Mouse (Mus musculus) CH12.LX (cell line): ENCODE results near the gene Cxcr6. TPM values are rescaled to one million over a fixed set of nuclear protein-coding genes. Genes with fewer than 3 reads are reported as not detected.
A peak's percentile ranks its signal among the peaks of the same experiment; 100 is the strongest.
"Not testable (repeated sequence)": the region's sequence is repeated elsewhere in the genome, so short reads cannot be mapped to it uniquely, and the experiment has no call there.

Experiments used
- DNase-seq: peaks from one replicate; pipeline ENCODE4 v3.0.0-alpha.2; 2013; ENCODE audit errors: extremely low read depth
- H3K27ac ChIP-seq: 2 replicates; pipeline ENCODE4 v1.5.1; 2012; ENCODE audit warnings: low read depth, mild to moderate bottlenecking, control low read depth, moderate library complexity; ENCODE audit not compliant: insufficient read depth
- H3K27me3 ChIP-seq: replicated peaks from 2 replicates; pipeline ENCODE3; 2012; ENCODE audit warnings: inconsistent platforms
- H3K36me3 ChIP-seq, 2 experiments: replicated peaks in 1 of 2; 2 replicates each; pipeline versions ENCODE3 to v1.6.1; 2012; ENCODE audit warnings: inconsistent platforms in 1 of 2, low read length in 1 of 2, mild to moderate bottlenecking in 1 of 2, mixed read lengths in 1 of 2, moderate library complexity in 1 of 2; ENCODE audit not compliant: control insufficient read depth in 1 of 2, insufficient read depth in 1 of 2
- H3K4me1 ChIP-seq, 2 experiments: 2 replicates each; pipeline ENCODE4 v1.6.1; 2012; ENCODE audit warnings: inconsistent platforms in 1 of 2, moderate library complexity in 1 of 2; ENCODE audit not compliant: insufficient read depth in 2 of 2, control insufficient read depth in 1 of 2
- H3K4me2 ChIP-seq: 2 replicates; pipeline ENCODE4 v1.6.1; 2012; ENCODE audit warnings: low read depth, mild to moderate bottlenecking, control low read depth; ENCODE audit not compliant: poor library complexity, insufficient read depth, severe bottlenecking
- H3K4me3 ChIP-seq, 3 experiments: fragments of 150-350 bp in 1 of 3; sonication (generic) in 1 of 3; replicated peaks in 1 of 3; 2 replicates each; pipeline versions ENCODE3 to v1.5.1; 2011 to 2012; ENCODE audit warnings: low read depth in 2 of 3, low read length in 2 of 3, mild to moderate bottlenecking in 2 of 3, moderate library complexity in 2 of 3, control low read depth in 1 of 3, improper control_type of control experiment in 1 of 3, inconsistent platforms in 1 of 3, mixed read lengths in 1 of 3; ENCODE audit not compliant: poor library complexity in 1 of 3
- H3K79me2 ChIP-seq: replicated peaks from 2 replicates; pipeline ENCODE4 v1.6.1; 2012; ENCODE audit warnings: mild to moderate bottlenecking, moderate library complexity; ENCODE audit not compliant: control insufficient read depth, poor library complexity, insufficient read depth, severe bottlenecking; ENCODE audit errors: extremely low read depth
- H3K9ac ChIP-seq: 2 replicates; pipeline ENCODE4 v1.6.1; 2012; ENCODE audit warnings: low read depth, mild to moderate bottlenecking, control low read depth, moderate library complexity; ENCODE audit not compliant: insufficient read depth
- H3K9me3 ChIP-seq: replicated peaks from 2 replicates; pipeline ENCODE3; 2012; ENCODE audit warnings: low read length, inconsistent platforms, mixed read lengths
- CTCF ChIP-seq, 2 experiments: IDR thresholded peaks in 1 of 2; conservative IDR thresholded peaks in 1 of 2; 2 replicates each; pipeline ENCODE4 v1.5.1; 2011 to 2012; ENCODE audit warnings: low read depth in 2 of 2, low read length in 2 of 2, improper control_type of control experiment in 1 of 2, inconsistent platforms in 1 of 2, mild to moderate bottlenecking in 1 of 2, moderate library complexity in 1 of 2
- ETS1 ChIP-seq: conservative IDR thresholded peaks from 2 replicates; pipeline ENCODE4 v1.6.1; 2012; ENCODE audit warnings: low read depth, mild to moderate bottlenecking, inconsistent platforms, low read length, improper control_type of control experiment, moderate library complexity
- IRF4 ChIP-seq: IDR thresholded peaks from 2 replicates; pipeline ENCODE4 v1.6.1; 2014; ENCODE audit warnings: low read depth, mild to moderate bottlenecking, inconsistent platforms, low read length, improper control_type of control experiment
- KAT2A ChIP-seq: IDR thresholded peaks from 2 replicates; pipeline ENCODE4 v1.6.1; 2012; ENCODE audit warnings: low read length, improper control_type of control experiment, inconsistent platforms; ENCODE audit not compliant: insufficient replicate concordance
- MAZ ChIP-seq: IDR thresholded peaks from 2 replicates; pipeline ENCODE4 v1.6.1; 2012; ENCODE audit warnings: low read depth, mild to moderate bottlenecking, inconsistent platforms, low read length, improper control_type of control experiment, moderate library complexity
- POLR2A ChIP-seq: IDR thresholded peaks from 2 replicates; pipeline ENCODE4 v1.6.1; 2011; ENCODE audit warnings: low read depth, mild to moderate bottlenecking, improper control_type of control experiment, low read length
- RAD21 ChIP-seq: IDR thresholded peaks from 2 replicates; pipeline ENCODE4 v1.6.1; 2011; ENCODE audit warnings: low read depth, mild to moderate bottlenecking, low read length, improper control_type of control experiment, moderate library complexity
- SMC3 ChIP-seq: IDR thresholded peaks from 2 replicates; pipeline ENCODE4 v1.6.1; 2011; ENCODE audit warnings: low read depth, low read length, improper control_type of control experiment
- TCF12 ChIP-seq: IDR thresholded peaks from 2 replicates; pipeline ENCODE4 v1.6.1; 2014; ENCODE audit warnings: low read depth, mild to moderate bottlenecking, inconsistent platforms, low read length, improper control_type of control experiment
- ZC3H11A ChIP-seq: IDR thresholded peaks from 2 replicates; pipeline ENCODE4 v1.6.1; 2012; ENCODE audit warnings: low read depth, mild to moderate bottlenecking, inconsistent platforms, low read length, improper control_type of control experiment
- dilution Hi-C: fragments of 300-500 bp; cut with MboI; formaldehyde crosslinking; loops from 2 replicates; pipeline ENCODE4 v1.14.3; 2020; ENCODE audit warnings: low sequenced_read_pairs; ENCODE audit not compliant: extremely low pct_unique_long_range_greater_than_20kb, extremely low pct_ligation_motif_present
- in situ Hi-C: fragments of 300-500 bp; cut with MboI; formaldehyde crosslinking; loops from 3 replicates; pipeline ENCODE4 v1.14.3; 2019; ENCODE audit warnings: low sequenced_read_pairs, low pct_ligation_motif_present, low pct_unique_long_range_greater_than_20kb, mixed read lengths
- polyA plus RNA-seq: library from polyadenylated mRNA; unstranded; fragments of >175 nt; gene quantifications from 2 replicates; pipeline ENCODE4 v1.2.1, GENCODE M21; 2012; ENCODE audit warnings: low read depth; ENCODE audit not compliant: insufficient read length
- total RNA-seq, 2 experiments: library from RNA; depleted of rRNA; stranded (reverse); fragments of 300-350 nt in 1 of 2; fragments of >200 nt in 1 of 2; gene quantifications; 2 replicates each; pipeline ENCODE4 v1.2.3; 2012 to 2014

Cxcr6 gene
- total and polyA plus RNA-seq, 3 experiments, result 0.08 to 1.4 (median 1.0) TPM

- TF ChIP-seq CTCF (conservative IDR thresholded peaks at IDR 0.05 in 1 of 2, IDR thresholded peaks at IDR 0.05 in 1 of 2; ENCODE audit: low read depth in 2 of 2, low read length in 2 of 2) (peak in 1 of 2 experiments; percentile 82; a peak in 2 of 4 replicates), RAD21 (peak; percentile 79), SMC3 (peak; percentile 87), ZC3H11A (peak; percentile 60)
- dilution Hi-C loops, H3K4me3 ChIP-seq, H3K4me2 ChIP-seq, H3K9me3 ChIP-seq, H3K9ac ChIP-seq, H3K27ac ChIP-seq, H3K36me3 ChIP-seq, H3K79me2 ChIP-seq, H3K27me3 ChIP-seq: not testable (repeated sequence)
- DNase-seq, result peak; percentile 52
- in situ Hi-C loops, result loop anchor here (10.0 kb wide), 1 partner anchor 108 kb away; no protein-coding TSS in a partner anchor
- H3K4me1 ChIP-seq, result peaks cover 7 to 21% of the 10 kb centered on the region in 2 experiments
Observed at GRCm38 (mm10) chr9:123773299-123773698, 33.0 kb upstream of the Cxcr6 start.

- Histone ChIP-seq H3K9me3 (peaks cover 3% of the 10 kb centered on the region), H3K4me1 (no peaks in the 10 kb centered on the region), H3K36me3 (peaks cover 55 to 56% of the 10 kb centered on the region in 2 experiments), H3K79me2 (no peaks in the 10 kb centered on the region), H3K27me3 (no peaks in the 10 kb centered on the region), H3K4me2 (no peak overlapping the region), H3K27ac (no peak overlapping the region), H3K9ac (no peak overlapping the region), H3K4me3 (no peak overlapping the region)
- in situ Hi-C loops, result no loop called here
- dilution Hi-C loops, result no loop called here
- no peak for DNase-seq
- TF ChIP-seq MAZ (no peak), KAT2A (no peak), IRF4 (no peak)
Observed at GRCm38 (mm10) chr9:123788855-123789529, 17.3 kb upstream of the Cxcr6 start.

GRCm38 (mm10) chr9:123796174-123796573, 10.1 kb upstream of the Cxcr6 start:
- Histone ChIP-seq H3K27ac (no peak overlapping the region), H3K36me3 (peaks cover 86 to 93% of the 10 kb centered on the region in 2 experiments)
- no peak for TF ChIP-seq ETS1
- TF ChIP-seq ZC3H11A, result peak; percentile 16; the same call in 1 of the 2 replicates
- TF ChIP-seq POLR2A, result no peak
- peak; percentile 57 to 83; a peak in 3 of 4 replicates for TF ChIP-seq CTCF (conservative IDR thresholded peaks at IDR 0.05 in 1 of 2, IDR thresholded peaks at IDR 0.05 in 1 of 2; ENCODE audit: low read depth in 2 of 2, low read length in 2 of 2)
- TF ChIP-seq TCF12, result no peak
- TF ChIP-seq RAD21, result peak; percentile 87
- TF ChIP-seq SMC3, result peak; percentile 80

More at GRCm38 (mm10) chr9:123796174-123796573, 10.1 kb upstream of the Cxcr6 start:
- Histone ChIP-seq H3K27me3 (no peaks in the 10 kb centered on the region), H3K4me3 (no peak overlapping the region), H3K4me1 (no peaks in the 10 kb centered on the region), H3K9me3 (no peaks in the 10 kb centered on the region), H3K79me2 (no peaks in the 10 kb centered on the region), H3K4me2 (no peak overlapping the region), H3K9ac (no peak overlapping the region)
- peak; percentile 60 for DNase-seq
- in situ Hi-C loops (no loop called here), dilution Hi-C loops (no loop called here)
